Mouse (Mus musculus): ENCODE results near the gene Aig1. TPM values are rescaled to one million over a fixed set of nuclear protein-coding genes. Genes with fewer than 3 reads are reported as not detected.

Gene Aig1
- total RNA-seq, 2 experiments from 2014 or later = 60.9 to 61.3 TPM

DNA sequence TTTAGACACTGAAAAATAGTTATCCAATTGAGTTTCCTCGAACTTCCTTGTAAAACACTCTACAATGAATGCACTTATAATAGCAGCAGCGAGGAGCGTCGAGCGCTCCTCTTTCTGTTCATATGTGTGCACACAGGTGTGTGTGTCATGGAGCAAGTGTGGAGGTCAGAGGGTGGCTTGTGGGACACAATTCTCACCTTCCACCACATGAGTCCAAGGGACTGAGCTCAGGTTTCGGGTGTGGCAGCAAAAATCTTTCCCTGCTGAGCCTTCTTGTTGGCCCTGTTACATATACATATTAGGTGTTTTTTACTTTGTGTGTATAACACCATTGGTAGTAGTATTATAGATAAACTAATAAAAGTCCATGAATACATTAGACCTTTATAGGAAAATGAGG, 153.2 kb downstream of the Aig1 start:
- H3K4me3 ChIP-seq = no peak overlapping the region
- TF ChIP-seq CTCF (IDR thresholded peaks at IDR 0.05) = no peak
- no peak overlapping the region for H3K27ac ChIP-seq
- intact Hi-C loops (cut with DNase I) = no loop called here
- no peak for DNase-seq (ENCODE audit: extremely low spot score in 1 of 2, low spot score in 2 of 2)

DNA sequence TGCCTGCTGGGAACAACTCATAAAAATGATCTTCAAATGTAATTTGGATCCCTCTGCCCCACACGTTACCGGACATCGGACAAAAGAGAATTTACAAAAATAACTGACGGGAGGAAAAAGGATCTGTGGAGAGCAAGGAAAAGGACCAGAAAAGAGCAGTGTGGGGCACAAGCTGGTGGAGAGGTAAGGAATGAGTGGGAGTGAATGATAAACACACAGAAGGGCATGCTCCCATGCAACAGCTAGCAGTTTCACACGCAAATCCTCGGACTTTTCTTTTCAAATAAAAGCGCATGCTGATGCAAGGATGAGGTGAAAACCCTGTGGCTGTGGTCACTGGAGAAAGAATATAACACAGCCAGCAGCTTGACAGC, 153.9 kb downstream of the Aig1 start:
- intact Hi-C loops (cut with DNase I) = no loop called here
- TF ChIP-seq CTCF (IDR thresholded peaks at IDR 0.05) = no peak
- no peak overlapping the region for H3K27ac ChIP-seq
- H3K4me3 ChIP-seq = no peak overlapping the region
- DNase-seq (ENCODE audit: extremely low spot score in 1 of 2, low spot score in 2 of 2) = no peak

DNA sequence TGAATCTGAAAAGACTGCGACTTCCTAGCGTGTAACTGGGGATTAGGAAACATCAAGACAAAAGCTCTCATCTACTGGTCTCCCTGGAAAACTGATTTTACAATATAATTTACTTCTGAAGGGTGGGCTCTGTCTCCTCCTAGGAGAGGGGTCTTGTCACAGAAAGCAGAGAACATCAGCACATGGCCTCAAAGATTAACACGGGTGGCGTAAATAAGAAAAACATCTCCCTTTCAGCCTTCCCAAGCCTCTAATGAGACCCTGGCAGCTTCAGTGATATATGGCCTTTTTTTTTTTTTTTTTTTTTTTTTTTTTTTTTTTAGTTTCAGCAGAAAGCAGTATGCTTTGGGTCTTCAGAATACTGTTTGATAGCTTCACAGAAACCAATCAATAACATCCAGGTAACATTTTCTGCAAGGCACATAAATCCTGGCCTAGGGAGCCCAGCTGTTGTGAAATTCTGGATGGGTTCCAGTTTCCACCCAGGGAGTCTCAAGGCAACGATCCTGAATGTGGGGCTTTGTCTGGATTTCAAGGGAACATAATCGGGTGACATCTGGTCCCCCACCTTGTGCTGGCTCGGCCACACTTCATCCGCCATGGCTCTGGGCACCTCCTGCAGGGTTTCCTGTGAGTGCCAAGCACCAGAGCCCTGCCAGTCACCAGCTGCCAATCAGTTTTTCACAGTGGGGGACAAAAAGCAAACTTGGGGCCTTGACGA, 154.4 kb downstream of the Aig1 start:
- no peak overlapping the region for H3K27ac ChIP-seq
- TF ChIP-seq CTCF (IDR thresholded peaks at IDR 0.05) = no peak
- no peak for DNase-seq (ENCODE audit: extremely low spot score in 1 of 2, low spot score in 2 of 2)
- H3K4me3 ChIP-seq = no peak overlapping the region
- intact Hi-C loops (cut with DNase I) = no loop called here

DNA sequence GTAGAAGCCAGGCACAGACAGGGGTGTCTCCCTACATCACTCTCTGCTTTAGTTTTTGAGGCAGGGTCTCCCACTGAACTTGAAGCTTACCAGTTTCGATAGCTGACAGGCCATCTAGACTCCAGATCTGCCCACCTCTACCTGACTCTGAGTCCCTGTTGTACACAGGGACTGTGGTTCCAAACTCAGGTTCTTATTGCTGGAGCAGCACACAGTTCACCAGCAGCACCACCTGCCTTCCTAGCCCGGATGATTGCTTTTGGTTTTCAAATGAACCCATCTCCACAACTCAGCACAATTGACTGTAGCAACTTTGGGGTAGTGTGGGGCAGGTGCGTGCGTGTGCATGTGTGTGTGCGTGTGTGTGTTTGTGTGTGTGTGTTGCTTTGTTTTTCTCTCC, 155.1 kb downstream of the Aig1 start:
- intact Hi-C loops (cut with DNase I) = no loop called here
- no peak overlapping the region for H3K27ac ChIP-seq
- DNase-seq (ENCODE audit: extremely low spot score in 1 of 2, low spot score in 2 of 2) = no peak
- TF ChIP-seq CTCF (IDR thresholded peaks at IDR 0.05) = no peak
- H3K4me3 ChIP-seq = no peak overlapping the region

DNA sequence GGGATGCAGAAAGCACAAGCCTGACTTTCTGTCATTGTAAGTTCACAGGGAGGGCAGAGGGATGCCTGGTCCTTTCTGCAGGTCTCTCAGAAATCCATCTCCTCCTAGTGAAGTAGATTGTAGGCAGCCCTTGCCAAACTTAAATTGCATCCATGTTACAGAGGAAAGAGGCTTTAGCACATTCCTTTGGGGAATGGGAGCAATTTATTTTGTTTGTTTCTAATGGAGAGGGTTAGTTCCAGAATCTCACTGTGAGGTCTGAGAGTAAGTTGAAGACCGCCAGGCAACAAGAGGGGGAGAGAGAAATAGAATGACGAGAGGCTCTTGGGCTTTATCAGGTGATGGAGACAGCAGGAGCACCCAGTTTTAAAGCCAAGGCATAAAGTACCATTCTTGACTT, 155.7 kb downstream of the Aig1 start:
- intact Hi-C loops (cut with DNase I) = no loop called here
- Histone ChIP-seq H3K27ac (no peak overlapping the region), H3K4me3 (no peak overlapping the region)
- no peak for TF ChIP-seq CTCF (IDR thresholded peaks at IDR 0.05)
- no peak for DNase-seq (ENCODE audit: extremely low spot score in 1 of 2, low spot score in 2 of 2)

DNA sequence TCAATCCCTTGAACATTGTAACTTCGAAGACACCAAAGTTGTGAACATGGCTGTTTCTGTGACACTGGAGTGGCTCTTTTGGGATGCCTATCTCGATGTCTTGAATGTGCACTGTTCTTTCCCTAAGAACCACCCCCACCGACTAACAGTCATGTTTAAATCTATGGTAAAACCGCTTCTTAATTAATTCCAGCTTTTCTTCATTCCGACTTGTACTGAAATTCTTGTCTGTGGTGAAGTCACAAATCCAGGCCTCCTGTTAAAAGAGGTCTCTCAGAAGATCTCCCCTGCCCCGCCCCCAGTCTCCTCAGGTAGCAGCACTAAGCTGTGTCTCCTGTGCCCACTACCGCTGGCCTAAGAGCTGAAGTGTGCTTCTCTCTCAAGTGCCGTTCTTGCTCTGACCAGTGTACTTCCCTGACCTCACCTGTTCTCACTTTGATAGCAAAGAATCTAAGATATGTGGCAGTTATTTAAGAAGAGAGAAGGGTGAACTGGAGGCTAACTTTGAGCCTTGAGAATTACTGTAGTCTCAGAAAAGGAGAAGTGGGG, 157.4 kb downstream of the Aig1 start:
- no peak for TF ChIP-seq CTCF (IDR thresholded peaks at IDR 0.05)
- intact Hi-C loops (cut with DNase I) = no loop called here
- Histone ChIP-seq H3K27ac (no peak overlapping the region), H3K4me3 (no peak overlapping the region)
- no peak for DNase-seq (ENCODE audit: extremely low spot score in 1 of 2, low spot score in 2 of 2)

DNA sequence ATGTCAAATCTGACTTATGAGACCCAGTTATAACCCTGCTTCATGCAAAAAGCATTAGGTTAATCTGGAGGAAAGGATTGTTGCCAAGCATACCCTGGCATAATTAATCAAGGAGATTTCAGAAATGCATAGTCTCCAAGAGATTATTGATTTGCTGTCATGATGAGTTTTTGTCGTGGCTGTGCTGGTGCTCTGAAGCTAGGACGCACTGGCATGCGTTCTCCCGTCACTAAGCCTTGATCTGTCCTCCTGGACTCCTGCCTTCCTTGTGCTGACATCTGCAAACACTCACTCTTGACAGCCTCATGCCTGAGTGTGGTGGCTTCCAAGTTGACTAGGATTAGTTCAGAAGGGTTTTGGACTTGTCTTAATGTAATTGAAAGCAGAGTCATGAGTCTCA, 163.0 kb downstream of the Aig1 start:
- no peak overlapping the region for H3K27ac ChIP-seq
- no peak overlapping the region for H3K4me3 ChIP-seq
- DNase-seq (ENCODE audit: extremely low spot score in 1 of 2, low spot score in 2 of 2) = no peak
- intact Hi-C loops (cut with DNase I) = no loop called here
- no peak for TF ChIP-seq CTCF (IDR thresholded peaks at IDR 0.05)

DNA sequence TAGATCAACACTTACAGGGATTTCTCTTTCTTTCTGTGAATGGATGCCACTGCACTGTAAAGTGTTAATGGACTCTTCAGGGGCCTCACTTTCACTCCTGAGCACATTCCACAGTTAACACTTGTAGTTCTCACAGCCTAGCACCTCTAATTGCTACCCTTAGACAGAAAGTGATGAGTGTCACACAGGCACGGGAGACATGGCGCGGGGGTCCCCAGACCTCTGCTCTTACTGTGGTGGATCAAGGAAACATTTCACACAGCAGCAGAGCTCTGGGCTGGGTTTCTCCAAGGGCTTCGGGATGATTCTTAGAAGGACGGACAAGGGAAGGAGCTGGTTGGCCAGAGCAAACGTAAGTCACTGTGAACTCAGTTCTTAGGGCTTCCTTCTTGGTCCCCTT, 166.1 kb downstream of the Aig1 start:
- intact Hi-C loops (cut with DNase I) = no loop called here
- no peak for TF ChIP-seq CTCF (IDR thresholded peaks at IDR 0.05)
- Histone ChIP-seq H3K27ac (no peak overlapping the region), H3K4me3 (no peak overlapping the region)
- no peak for DNase-seq (ENCODE audit: extremely low spot score in 1 of 2, low spot score in 2 of 2)

DNA sequence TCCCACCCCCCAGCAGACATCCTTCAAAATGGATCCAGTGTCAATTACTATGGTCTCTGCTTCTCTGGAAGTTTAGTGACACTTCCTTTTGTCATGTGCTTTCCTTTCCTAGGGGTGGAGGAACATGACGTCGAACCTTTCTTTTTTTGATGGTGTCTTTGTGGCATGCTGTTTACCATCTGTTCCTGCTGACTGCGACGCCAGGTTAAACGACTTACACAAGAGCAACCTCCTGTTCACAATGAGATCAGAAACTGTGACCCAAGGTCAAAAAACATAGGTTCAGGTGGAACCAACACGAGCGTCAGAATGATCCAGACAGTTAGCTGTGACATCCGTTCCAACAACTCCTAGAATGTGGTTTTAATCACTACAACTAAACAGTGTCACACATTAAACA, 166.7 kb downstream of the Aig1 start:
- no peak for TF ChIP-seq CTCF (IDR thresholded peaks at IDR 0.05)
- DNase-seq (ENCODE audit: extremely low spot score in 1 of 2, low spot score in 2 of 2) = no peak
- intact Hi-C loops (cut with DNase I) = no loop called here
- Histone ChIP-seq H3K4me3 (no peak overlapping the region), H3K27ac (no peak overlapping the region)

DNA sequence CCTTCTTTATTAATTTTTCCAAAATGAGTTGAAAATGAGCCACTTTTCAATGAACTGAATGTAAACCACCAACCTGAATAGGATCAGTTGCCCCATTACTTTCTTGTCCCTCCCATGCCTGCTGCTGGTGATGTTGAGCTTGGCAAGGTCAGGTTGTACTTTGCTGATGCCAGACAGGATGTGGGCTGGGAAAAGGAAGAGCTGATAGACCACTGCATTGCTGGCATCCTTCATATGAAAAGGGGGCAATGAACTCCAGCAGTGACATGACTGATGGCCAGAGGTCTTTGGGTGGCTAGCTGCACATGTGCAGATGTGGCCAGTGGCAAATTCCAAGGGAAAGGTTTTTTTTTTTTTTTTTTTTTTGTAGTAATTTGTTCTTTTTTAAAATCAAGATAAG, 172.5 kb downstream of the Aig1 start:
- intact Hi-C loops (cut with DNase I) = no loop called here
- no peak overlapping the region for H3K27ac ChIP-seq
- no peak overlapping the region for H3K4me3 ChIP-seq
- TF ChIP-seq CTCF (IDR thresholded peaks at IDR 0.05) = no peak
- no peak for DNase-seq (ENCODE audit: extremely low spot score in 1 of 2, low spot score in 2 of 2)

DNA sequence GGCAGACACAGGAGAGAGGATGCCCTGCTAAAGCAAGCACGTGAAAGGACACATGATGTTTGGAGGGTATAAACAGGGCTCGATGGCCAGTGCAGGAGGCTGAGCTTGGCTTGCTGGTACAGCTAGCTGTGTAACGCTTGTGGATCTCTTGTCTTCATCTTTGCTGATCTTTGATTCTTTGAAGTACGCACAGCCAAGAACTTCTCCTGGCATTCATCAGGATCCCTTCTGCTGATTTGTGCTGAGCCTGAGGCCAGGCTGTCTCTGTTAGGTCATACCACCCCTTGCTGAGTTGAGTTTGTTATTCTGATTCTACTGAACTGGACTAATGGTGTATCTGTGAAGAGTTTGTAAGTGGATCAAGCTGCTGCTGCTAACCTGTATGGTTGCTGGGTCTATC, 175.5 kb downstream of the Aig1 start:
- no peak for TF ChIP-seq CTCF (IDR thresholded peaks at IDR 0.05)
- Histone ChIP-seq H3K4me3 (no peak overlapping the region), H3K27ac (no peak overlapping the region)
- intact Hi-C loops (cut with DNase I) = no loop called here
- DNase-seq (ENCODE audit: extremely low spot score in 1 of 2, low spot score in 2 of 2) = no peak

DNA sequence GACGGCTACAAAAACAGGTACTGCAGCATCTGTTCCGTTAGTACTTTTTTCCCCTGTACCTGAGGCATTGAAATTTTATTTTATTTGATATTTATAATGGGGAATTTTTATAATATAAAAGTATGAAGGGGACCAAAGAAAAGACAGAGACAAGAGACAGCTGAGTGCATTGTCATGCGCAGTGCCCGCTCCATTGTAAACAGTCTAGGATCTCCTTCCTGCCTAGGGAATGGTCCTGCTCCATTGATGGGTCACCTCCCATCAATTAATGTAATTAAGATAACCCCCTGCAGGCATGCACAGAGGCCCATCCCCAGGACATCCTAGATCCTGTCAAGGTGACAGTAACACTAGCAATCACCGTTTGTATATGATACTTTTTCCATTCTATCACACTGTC, 178.0 kb downstream of the Aig1 start:
- intact Hi-C loops (cut with DNase I) = no loop called here
- no peak for TF ChIP-seq CTCF (IDR thresholded peaks at IDR 0.05)

More for the DNA sequence above, 178.0 kb downstream of the Aig1 start:
- DNase-seq (ENCODE audit: extremely low spot score in 1 of 2, low spot score in 2 of 2) = no peak
- H3K27ac ChIP-seq = no peak overlapping the region
- H3K4me3 ChIP-seq = no peak overlapping the region
